Mouse (Mus musculus): Measurements from ENCODE around the gene Dnaaf2. TPM values are rescaled to one million over a fixed set of nuclear protein-coding genes. Genes with fewer than 3 reads are reported as not detected.

The Dnaaf2 gene
- polyA plus RNA-seq, 1 experiment from 2014 or later, result 15.0 TPM

GRCm38 (mm10) chr12:69150049-69150448 lies 48.2 kb downstream of the Dnaaf2 start:
- no peak overlapping the region for H3K4me3 ChIP-seq (ENCODE audit: low read depth, low read length)
- ATAC-seq (ENCODE audit: insufficient number of reproducible peaks, low FRiP score, low TSS enrichment, low read depth) (no peak), DNase-seq (ENCODE audit: low spot score) (no peak)
- H3K4me2 ChIP-seq (ENCODE audit: low read depth, severe bottlenecking), result no peak overlapping the region
- H3K36me3 ChIP-seq (ENCODE audit: control insufficient read depth, insufficient read depth, low read length), result no peaks in the 10 kb centered on the region
- 75% methylated on average over 13 of the region's 13 CpGs for WGBS
- H3K9ac ChIP-seq (ENCODE audit: low read length), result no peak overlapping the region
- no peaks in the 10 kb centered on the region for H3K9me3 ChIP-seq (ENCODE audit: control insufficient read depth, low read length)
- no peaks in the 10 kb centered on the region for H3K4me1 ChIP-seq (ENCODE audit: control insufficient read depth, insufficient read depth, low read length)
- H3K27me3 ChIP-seq (ENCODE audit: control insufficient read depth, insufficient read depth, low read length), result no peaks in the 10 kb centered on the region
- no peak overlapping the region for H3K27ac ChIP-seq (replicated peaks; ENCODE audit: low read depth, low read length)

- no peaks in the 10 kb centered on the region for H3K4me1 ChIP-seq (ENCODE audit: control insufficient read depth, insufficient read depth, low read length)
- no peak for DNase-seq (ENCODE audit: low spot score)
- 94% methylated on average over 5 of the region's 5 CpGs for WGBS
- no peak for ATAC-seq (ENCODE audit: insufficient number of reproducible peaks, low FRiP score, low TSS enrichment, low read depth)
- no peak overlapping the region for H3K4me3 ChIP-seq (ENCODE audit: low read depth, low read length)
- H3K36me3 ChIP-seq (ENCODE audit: control insufficient read depth, insufficient read depth, low read length), result no peaks in the 10 kb centered on the region
- H3K27ac ChIP-seq (replicated peaks; ENCODE audit: low read depth, low read length), result no peak overlapping the region
- no peak overlapping the region for H3K9ac ChIP-seq (ENCODE audit: low read length)
- no peak overlapping the region for H3K4me2 ChIP-seq (ENCODE audit: low read depth, severe bottlenecking)
- H3K9me3 ChIP-seq (ENCODE audit: control insufficient read depth, low read length), result no peaks in the 10 kb centered on the region
- H3K27me3 ChIP-seq (ENCODE audit: control insufficient read depth, insufficient read depth, low read length), result no peaks in the 10 kb centered on the region
Measured at GRCm38 (mm10) chr12:69147166-69147735, 51.0 kb downstream of the Dnaaf2 start.

- Histone ChIP-seq H3K9ac (ENCODE audit: low read length) (no peak overlapping the region), H3K4me3 (ENCODE audit: low read depth, low read length) (no peak overlapping the region), H3K9me3 (ENCODE audit: control insufficient read depth, low read length) (no peaks in the 10 kb centered on the region), H3K4me1 (ENCODE audit: control insufficient read depth, insufficient read depth, low read length) (no peaks in the 10 kb centered on the region), H3K27me3 (ENCODE audit: control insufficient read depth, insufficient read depth, low read length) (no peaks in the 10 kb centered on the region), H3K36me3 (ENCODE audit: control insufficient read depth, insufficient read depth, low read length) (no peaks in the 10 kb centered on the region), H3K4me2 (ENCODE audit: low read depth, severe bottlenecking) (no peak overlapping the region), H3K27ac (replicated peaks; ENCODE audit: low read depth, low read length) (no peak overlapping the region)
- 78% methylated on average over 6 of the region's 6 CpGs for WGBS
- ATAC-seq (ENCODE audit: insufficient number of reproducible peaks, low FRiP score, low TSS enrichment, low read depth), result no peak
- no peak for DNase-seq (ENCODE audit: low spot score)
Measured at GRCm38 (mm10) chr12:69143460-69143859, 54.8 kb downstream of the Dnaaf2 start.

- no peaks in the 10 kb centered on the region for H3K9me3 ChIP-seq (ENCODE audit: control insufficient read depth, low read length)
- no peaks in the 10 kb centered on the region for H3K4me1 ChIP-seq (ENCODE audit: control insufficient read depth, insufficient read depth, low read length)
- no peaks in the 10 kb centered on the region for H3K36me3 ChIP-seq (ENCODE audit: control insufficient read depth, insufficient read depth, low read length)
- no peak overlapping the region for H3K27ac ChIP-seq (replicated peaks; ENCODE audit: low read depth, low read length)
- 79% methylated on average over 7 of the region's 7 CpGs for WGBS
- ATAC-seq (ENCODE audit: insufficient number of reproducible peaks, low FRiP score, low TSS enrichment, low read depth) (no peak; the same call in 1 of the 2 replicates), DNase-seq (ENCODE audit: low spot score) (no peak)
- H3K27me3 ChIP-seq (ENCODE audit: control insufficient read depth, insufficient read depth, low read length), result no peaks in the 10 kb centered on the region
- H3K4me2 ChIP-seq (ENCODE audit: low read depth, severe bottlenecking), result no peak overlapping the region
- H3K9ac ChIP-seq (ENCODE audit: low read length), result no peak overlapping the region
- no peak overlapping the region for H3K4me3 ChIP-seq (ENCODE audit: low read depth, low read length)
Measured at GRCm38 (mm10) chr12:69139841-69140240, 58.4 kb downstream of the Dnaaf2 start.

GRCm38 (mm10) chr12:69139201-69139600 lies 59.0 kb downstream of the Dnaaf2 start:
- H3K4me1 ChIP-seq (ENCODE audit: control insufficient read depth, insufficient read depth, low read length), result no peaks in the 10 kb centered on the region
- H3K27me3 ChIP-seq (ENCODE audit: control insufficient read depth, insufficient read depth, low read length), result no peaks in the 10 kb centered on the region
- ATAC-seq (ENCODE audit: insufficient number of reproducible peaks, low FRiP score, low TSS enrichment, low read depth) (no peak), DNase-seq (ENCODE audit: low spot score) (no peak)
- no peak overlapping the region for H3K4me2 ChIP-seq (ENCODE audit: low read depth, severe bottlenecking)
- no peak overlapping the region for H3K9ac ChIP-seq (ENCODE audit: low read length)
- no peak overlapping the region for H3K4me3 ChIP-seq (ENCODE audit: low read depth, low read length)
- H3K9me3 ChIP-seq (ENCODE audit: control insufficient read depth, low read length), result no peaks in the 10 kb centered on the region
- no peak overlapping the region for H3K27ac ChIP-seq (replicated peaks; ENCODE audit: low read depth, low read length)
- no peaks in the 10 kb centered on the region for H3K36me3 ChIP-seq (ENCODE audit: control insufficient read depth, insufficient read depth, low read length)
- 90% methylated on average over 3 of the region's 3 CpGs for WGBS

Small RNA genes lying within 50 kb of the gene (microRNA-seq; reads per million reads assigned to microRNA genes)
- gene Gm47287, result not detected
- not detected for gene Gm47295

Other genes with a start within 250 kb of the Dnaaf2 start
- gene Rps29, start 39.2 kb downstream of the Dnaaf2 start, polyA plus RNA-seq (2014; fragmentation: Nextera tagmentation; extraction: Ambion mirVana), result 1,587 and 1,677 TPM in 2 replicates
- 30.1 and 30.9 TPM in 2 replicates for gene Lrr1, start 29.6 kb downstream of the Dnaaf2 start, polyA plus RNA-seq (2014; fragmentation: Nextera tagmentation; extraction: Ambion mirVana)
- gene Rpl36al, start 14.3 kb downstream of the Dnaaf2 start, polyA plus RNA-seq (2014; fragmentation: Nextera tagmentation; extraction: Ambion mirVana), result 561 and 598 TPM in 2 replicates
- gene Mgat2, start 14.3 kb downstream of the Dnaaf2 start, polyA plus RNA-seq (2014; fragmentation: Nextera tagmentation; extraction: Ambion mirVana), result 32.3 and 33.6 TPM in 2 replicates
- gene Gm49383, start 1.3 kb downstream of the Dnaaf2 start, polyA plus RNA-seq (2014; fragmentation: Nextera tagmentation; extraction: Ambion mirVana), result 41.6 and 45.6 TPM in 2 replicates
- gene Gm49384, start 5.8 kb upstream of the Dnaaf2 start, polyA plus RNA-seq (2014; fragmentation: Nextera tagmentation; extraction: Ambion mirVana), result 41.3 and 43.5 TPM in 2 replicates
- gene Pole2, start 29.8 kb upstream of the Dnaaf2 start, polyA plus RNA-seq (2014; fragmentation: Nextera tagmentation; extraction: Ambion mirVana), result 32.7 and 38.4 TPM in 2 replicates
- gene Klhdc1, start 42.7 kb upstream of the Dnaaf2 start, polyA plus RNA-seq (2014; fragmentation: Nextera tagmentation; extraction: Ambion mirVana), result 1.7 and 4.7 TPM in 2 replicates
- 200 and 207 TPM in 2 replicates for gene Klhdc2, start 98.3 kb upstream of the Dnaaf2 start, polyA plus RNA-seq (2014; fragmentation: Nextera tagmentation; extraction: Ambion mirVana)
- gene Nemf, start 158.7 kb upstream of the Dnaaf2 start, polyA plus RNA-seq (2014; fragmentation: Nextera tagmentation; extraction: Ambion mirVana), result 87.8 and 91.8 TPM in 2 replicates
- gene Arf6, start 173.7 kb upstream of the Dnaaf2 start, polyA plus RNA-seq (2014; fragmentation: Nextera tagmentation; extraction: Ambion mirVana), result 51.6 and 54.5 TPM in 2 replicates
- 1.0 and 1.4 TPM in 2 replicates for gene Gm9887, start 174.0 kb upstream of the Dnaaf2 start, polyA plus RNA-seq (2014; fragmentation: Nextera tagmentation; extraction: Ambion mirVana)